Mouse (Mus musculus) ovary, postnatal 14 days (tissue): ENCODE measurements around the gene Samd4.

Source experiments
- DNase-seq: peaks from one replicate; pipeline ENCODE4 v3.0.0; 2022; ENCODE audit warnings: low spot score

Gene Samd4

DNA sequence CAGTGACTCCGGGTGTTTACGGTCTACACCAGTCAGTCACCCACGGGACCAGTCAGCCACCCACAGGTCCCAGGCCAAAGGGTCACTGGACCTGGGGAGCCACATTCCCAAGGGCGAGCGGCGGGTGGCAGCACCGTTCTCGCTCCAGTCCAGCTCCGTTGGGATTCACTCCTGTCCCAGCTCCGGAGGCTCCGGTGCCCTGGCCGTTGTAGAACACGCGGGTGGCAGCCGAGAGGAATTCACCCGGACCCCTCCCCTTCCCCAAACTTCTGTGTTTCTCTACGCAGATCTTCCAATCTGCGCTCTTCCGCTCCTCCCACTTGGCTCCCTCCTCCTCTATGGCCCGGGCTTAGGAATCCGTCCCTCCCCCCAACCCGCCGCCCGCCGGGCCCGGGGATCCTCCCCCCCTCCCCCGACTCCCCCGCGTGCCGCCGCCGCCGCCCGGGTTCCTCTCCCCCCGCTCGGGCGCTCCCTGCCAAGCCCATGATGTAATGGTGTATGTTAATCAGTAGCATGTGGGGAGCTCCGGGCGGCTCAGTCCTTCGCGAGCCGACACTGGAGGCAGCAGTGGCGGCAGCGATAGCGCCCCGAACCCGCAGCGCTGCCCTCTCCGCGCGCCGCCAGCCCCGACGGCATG lies at the start of gene Samd4:
Gene Samd4 (plus strand): TSS at position 424 of the 637 bp plus-strand sequence.
- peak; percentile 71 for DNase-seq

DNA sequence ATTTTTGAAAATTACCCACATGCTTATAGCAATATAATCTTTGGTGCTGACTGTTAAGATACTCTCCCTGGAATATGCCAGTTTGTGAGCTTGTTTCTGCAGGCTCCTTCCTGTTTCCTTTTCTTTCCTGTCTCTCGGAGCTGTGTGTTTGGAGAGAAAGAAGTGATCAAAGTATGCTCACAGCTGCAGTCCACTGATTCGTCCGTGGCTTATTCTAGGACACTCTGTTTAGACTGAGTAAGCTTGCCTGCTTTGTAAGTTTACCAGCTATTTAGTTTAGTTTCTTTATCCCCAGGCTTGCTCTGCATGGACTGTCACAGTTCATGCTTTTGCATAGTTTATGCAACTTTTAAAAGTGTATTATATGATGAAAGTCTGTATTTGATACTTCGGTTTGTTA lies 43.3 kb upstream of the Samd4 start:
- no peak for DNase-seq

DNA sequence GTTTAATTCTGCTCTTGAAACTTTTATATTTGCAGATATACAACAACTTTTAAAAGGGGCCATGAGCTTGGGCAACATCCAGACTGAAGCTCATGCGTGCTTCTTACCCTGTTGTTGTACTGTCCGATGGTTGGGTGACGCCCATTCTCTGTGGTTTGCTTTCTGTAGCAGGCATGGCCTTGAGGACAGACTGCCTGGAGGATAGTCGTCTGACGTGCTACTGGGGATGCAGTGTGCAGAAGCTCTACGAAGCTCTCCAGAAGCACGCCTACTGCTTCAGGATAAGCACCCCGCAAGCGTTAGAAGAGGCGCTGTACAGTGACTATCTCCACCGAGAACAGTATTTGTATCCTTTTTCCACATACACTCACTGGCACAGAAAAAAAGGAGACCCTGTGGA lies 36.9 kb upstream of the Samd4 start:
- DNase-seq: no peak

DNA sequence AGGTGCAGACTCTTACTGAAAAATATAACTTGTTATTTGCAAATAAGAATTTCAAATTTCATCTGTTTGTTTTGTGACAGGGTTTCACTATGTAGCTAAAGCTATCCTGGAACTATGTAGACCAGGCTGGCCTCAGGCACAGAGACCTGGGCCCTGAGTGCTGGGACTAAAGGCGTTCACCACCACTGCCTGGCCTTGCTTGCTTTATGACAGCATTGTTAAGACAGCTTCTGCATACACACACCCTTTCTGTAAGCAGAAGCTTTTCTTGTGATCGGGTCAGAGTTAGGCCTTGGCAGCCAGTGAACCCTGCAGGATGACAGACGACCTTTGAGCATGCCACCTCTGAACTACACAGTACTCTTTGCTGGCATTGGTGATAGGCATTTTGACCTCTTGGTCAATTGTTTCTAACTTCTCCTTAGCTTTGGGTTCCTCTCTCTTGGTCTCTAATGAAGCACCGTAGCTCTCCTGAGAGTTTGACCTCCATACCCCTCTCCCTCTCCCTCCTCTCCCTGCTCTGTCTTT lies 34.5 kb upstream of the Samd4 start:
- no peak for DNase-seq

GRCm38 (mm10) chr14:46848736-46849135 lies 33.9 kb upstream of the Samd4 start:
- no peak for DNase-seq

GRCm38 (mm10) chr14:46849769-46850168 lies 32.9 kb upstream of the Samd4 start:
- no peak for DNase-seq

GRCm38 (mm10) chr14:46853677-46854076 lies 29.0 kb upstream of the Samd4 start:
- no peak for DNase-seq

DNA sequence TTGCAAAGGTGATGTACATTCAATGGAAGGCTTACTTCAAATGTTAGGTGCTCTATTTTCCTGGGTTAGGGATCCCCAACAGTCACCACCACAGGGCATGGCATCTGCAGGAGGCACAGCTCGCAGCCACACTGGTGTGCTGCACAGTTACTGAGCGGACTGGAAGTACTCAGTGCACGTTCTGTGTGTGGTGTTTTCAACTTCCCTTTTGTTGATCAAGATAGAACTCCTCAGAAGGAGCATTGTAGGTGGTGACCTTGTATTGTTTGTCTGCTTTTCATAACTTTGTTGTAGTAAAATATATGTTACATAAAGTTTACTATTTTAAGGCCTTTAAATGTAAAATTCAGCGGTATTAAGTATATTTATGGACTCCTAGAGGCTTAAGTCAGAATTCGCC lies 19.7 kb upstream of the Samd4 start:
- DNase-seq: no peak

GRCm38 (mm10) chr14:46880935-46881334 lies 1.7 kb upstream of the Samd4 start:
- DNase-seq: peak; percentile 43

- DNase-seq: peak; percentile 4
Measured at GRCm38 (mm10) chr14:46881581-46882430, 848 bp upstream of the Samd4 start.

DNA sequence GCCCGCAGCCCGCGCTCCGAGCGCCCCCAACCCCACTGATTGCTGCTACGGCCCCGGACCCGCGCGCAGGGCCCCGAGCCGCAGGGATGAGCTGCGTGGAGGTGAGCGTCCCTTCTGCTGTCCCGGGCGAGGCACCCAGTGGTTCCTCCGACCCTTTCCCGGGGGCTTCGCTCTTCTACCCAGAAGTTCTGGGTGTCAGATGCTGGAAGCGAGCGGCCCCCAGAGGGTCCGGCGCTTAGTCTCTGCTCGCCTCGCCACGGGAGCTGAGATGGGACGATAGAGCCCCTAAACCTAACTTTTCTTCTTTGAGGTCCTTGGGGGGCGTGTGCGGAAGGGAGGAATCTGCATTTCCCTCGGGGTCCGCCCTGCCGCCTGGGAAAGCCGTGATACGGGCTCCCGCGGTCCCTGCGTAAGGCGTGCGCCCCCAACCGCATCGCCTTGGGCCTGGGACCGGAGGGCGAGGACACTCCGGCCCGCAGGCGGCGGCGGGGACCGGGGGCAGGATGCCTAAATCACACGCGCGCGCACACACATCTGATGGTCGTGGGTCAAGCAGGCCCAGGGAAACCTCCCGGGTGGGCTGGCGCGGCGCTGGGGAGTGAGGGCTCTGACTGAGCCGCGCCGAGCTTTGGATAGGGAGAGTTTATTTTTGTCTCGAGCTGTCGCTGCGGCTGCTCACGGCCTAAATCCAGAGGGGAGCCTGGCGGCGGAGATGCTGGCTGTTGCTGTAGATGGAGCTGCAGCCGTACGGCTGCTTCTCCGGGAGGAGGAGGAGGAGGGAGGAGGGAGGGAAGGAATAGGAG lies 615 bp downstream of the Samd4 start:
- peak; percentile 29 for DNase-seq

DNA sequence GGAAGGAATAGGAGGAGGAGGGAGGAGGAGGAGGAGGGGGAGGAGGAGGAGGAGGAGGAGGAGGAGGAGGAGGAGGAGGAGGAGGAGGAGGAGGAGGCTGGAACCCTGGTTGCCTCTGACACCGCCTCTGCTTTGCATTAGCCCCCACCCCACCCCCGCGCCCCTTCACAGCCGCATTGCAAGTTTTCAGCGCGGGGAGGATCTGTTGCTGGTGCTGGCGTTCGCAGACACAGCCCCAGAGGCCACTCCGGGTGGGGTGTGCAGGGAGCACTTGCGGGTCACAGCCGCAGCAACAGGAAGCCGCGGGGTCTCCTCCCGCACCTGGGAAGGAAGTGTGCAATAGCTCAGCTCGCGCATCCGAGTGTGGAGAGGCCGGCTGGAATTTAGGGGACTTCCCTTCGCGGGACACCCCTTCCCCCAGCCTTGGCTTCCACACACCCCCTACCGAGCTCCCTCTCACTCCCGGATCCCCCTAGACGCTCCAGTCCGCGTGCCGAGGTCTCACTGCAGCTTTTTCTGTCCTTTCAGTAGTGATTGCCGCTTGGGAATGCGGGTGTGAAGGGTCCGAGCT lies 1.3 kb downstream of the Samd4 start:
- DNase-seq: peak; percentile 21

DNA sequence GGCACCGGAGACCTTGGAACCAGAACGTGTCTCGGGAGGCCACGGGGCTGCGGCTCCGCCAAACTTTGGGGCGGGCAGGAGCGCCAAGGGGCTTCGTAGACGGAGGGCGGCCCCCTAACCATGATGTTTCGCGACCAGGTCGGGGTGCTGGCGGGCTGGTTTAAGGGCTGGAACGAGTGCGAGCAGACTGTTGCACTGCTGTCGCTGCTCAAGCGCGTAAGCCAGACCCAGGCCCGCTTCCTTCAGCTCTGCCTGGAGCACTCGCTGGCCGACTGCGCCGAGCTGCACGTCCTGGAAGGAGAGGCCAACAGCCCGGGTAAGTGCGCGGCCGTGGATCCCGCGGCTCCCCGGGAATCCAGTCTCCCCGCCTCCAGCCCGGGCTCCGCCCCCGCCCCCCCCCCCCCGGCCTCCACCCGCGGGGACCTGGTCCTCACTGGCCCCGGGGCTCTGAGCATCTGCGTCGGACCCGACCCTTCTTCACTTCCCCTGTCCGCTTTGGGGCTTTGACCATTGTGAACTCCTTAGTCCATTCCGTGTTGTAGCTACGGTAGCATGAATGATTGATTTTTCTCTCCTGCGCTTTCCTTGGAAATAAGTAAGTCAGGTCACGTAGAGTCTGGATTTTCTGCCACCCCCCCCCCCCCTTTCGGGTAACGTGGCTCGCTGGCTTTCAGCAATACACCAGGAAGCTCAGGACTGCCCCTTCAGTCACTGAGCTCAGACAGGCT lies 2.2 kb downstream of the Samd4 start:
- peak; percentile 25 for DNase-seq

- DNase-seq: no peak
Measured at GRCm38 (mm10) chr14:46885429-46885755, 2.7 kb downstream of the Samd4 start.

- DNase-seq: peak; percentile 11
Measured at GRCm38 (mm10) chr14:46885891-46886301, 3.2 kb downstream of the Samd4 start.

GRCm38 (mm10) chr14:46889096-46889495 lies 6.4 kb downstream of the Samd4 start:
- DNase-seq: no peak

- DNase-seq: no peak
Measured at GRCm38 (mm10) chr14:46893961-46894360, 11.3 kb downstream of the Samd4 start.

GRCm38 (mm10) chr14:46897953-46898352 lies 15.3 kb downstream of the Samd4 start:
- no peak for DNase-seq

GRCm38 (mm10) chr14:46898626-46899025 lies 16.0 kb downstream of the Samd4 start:
- no peak for DNase-seq

DNA sequence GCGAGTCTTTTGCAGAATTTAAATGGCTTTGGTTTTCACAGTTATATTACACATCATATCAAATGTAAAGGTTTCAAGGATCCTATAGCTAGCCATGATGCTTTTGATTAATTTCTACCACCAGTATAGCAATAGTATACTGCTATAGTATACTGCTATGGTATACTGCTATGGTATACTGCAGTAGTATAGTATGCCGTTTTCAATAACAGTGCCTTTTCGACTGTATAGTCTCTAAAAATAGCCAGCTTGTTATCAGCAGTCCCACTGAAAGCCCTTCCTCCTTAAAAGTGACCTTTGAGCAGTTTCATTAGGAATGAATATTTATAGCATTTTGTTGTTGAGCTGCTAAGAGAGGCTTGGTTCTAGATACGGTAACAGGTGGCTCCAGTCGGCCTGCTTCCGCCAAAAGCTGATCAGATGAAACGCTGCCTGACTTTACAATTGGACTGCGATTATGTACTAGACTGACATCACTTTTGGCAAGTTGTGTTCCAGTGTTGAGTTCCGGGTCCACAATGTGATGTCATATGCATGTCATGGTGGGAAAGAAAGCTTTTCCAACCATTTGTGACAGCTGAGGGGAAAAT lies 19.9 kb downstream of the Samd4 start:
- no peak for DNase-seq

DNA sequence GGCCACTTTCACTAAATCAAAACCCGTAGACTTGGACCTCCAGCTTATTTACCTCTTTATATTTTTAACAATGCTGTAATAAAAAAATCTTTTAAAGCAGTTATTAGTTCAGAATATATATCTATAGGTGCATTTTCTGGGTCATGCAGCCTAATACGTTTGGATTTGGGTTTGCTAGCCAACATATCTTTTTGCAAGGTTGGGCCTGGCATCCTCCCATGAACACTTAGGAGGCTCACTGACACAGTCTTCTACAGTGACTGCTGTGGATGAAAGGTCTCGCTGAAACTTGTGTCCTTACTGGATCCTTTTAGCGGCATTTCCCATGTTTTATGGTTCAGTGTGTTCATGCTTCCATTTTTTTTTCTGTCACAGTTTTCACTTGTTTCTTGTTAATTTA lies 21.6 kb downstream of the Samd4 start:
- no peak for DNase-seq
